Mouse (Mus musculus) neutrophil, adult 5-6 weeks (primary cell): Measurements from ENCODE around the gene Galm. TPM values are rescaled to one million over a fixed set of nuclear protein-coding genes. Genes with fewer than 3 reads are reported as not detected.
"Not testable (repeated sequence)": the region's sequence is repeated elsewhere in the genome, so short reads cannot be mapped to it uniquely, and the experiment has no call there.

Experiments used
- ATAC-seq: fragments of 151-379, 151-347 bp; 2 replicates; pipeline ENCODE4 v1.8.0; 2017; ENCODE audit warnings: mild to moderate bottlenecking, moderate TSS enrichment; ENCODE audit not compliant: insufficient number of reproducible peaks, poor library complexity, low FRiP score, severe bottlenecking; ENCODE audit errors: extremely low read depth
- total RNA-seq: library from RNA; stranded (forward); fragments of 200-1000 nt; gene quantifications from 2 replicates; pipeline ENCODE4 v1.2.3, GENCODE M21; 2017

Galm gene
- total RNA-seq, 1 experiment from 2014 or later: 10.8 TPM

GRCm38 (mm10) chr17:80175966-80176365 lies 48.7 kb downstream of the Galm start:
- no peak for ATAC-seq

GRCm38 (mm10) chr17:80178846-80179245 lies 51.6 kb downstream of the Galm start:
- ATAC-seq: not testable (repeated sequence)

- peak; percentile 88 for ATAC-seq
Measured at GRCm38 (mm10) chr17:80179959-80180358, 52.7 kb downstream of the Galm start.

GRCm38 (mm10) chr17:80180468-80180867 lies 53.2 kb downstream of the Galm start:
- ATAC-seq: no peak

GRCm38 (mm10) chr17:80183615-80184014 lies 56.3 kb downstream of the Galm start:
- no peak for ATAC-seq

- 0 out of 2 replicates have a peak, but pooled peaks have one; percentile 36 for ATAC-seq
Measured at GRCm38 (mm10) chr17:80193075-80193474, 65.8 kb downstream of the Galm start.

GRCm38 (mm10) chr17:80199160-80199778 lies 72.0 kb downstream of the Galm start:
- ATAC-seq: no peak

GRCm38 (mm10) chr17:80205657-80206056 lies 78.4 kb downstream of the Galm start:
- ATAC-seq: no peak

GRCm38 (mm10) chr17:80206301-80206670 lies 79.0 kb downstream of the Galm start:
- ATAC-seq: no peak

- ATAC-seq: peak; percentile 90
Measured at GRCm38 (mm10) chr17:80206671-80207581, 79.7 kb downstream of the Galm start, which contains the start of the genes Srsf7 and Ttc39d. Srsf7 (minus strand) TSS chr17:80207307. Ttc39d (plus strand) TSS chr17:80207460.

- not testable (repeated sequence) for ATAC-seq
Measured at GRCm38 (mm10) chr17:80213998-80214397, 86.7 kb downstream of the Galm start.

- no peak for ATAC-seq
Measured at GRCm38 (mm10) chr17:80220131-80220530, 92.9 kb downstream of the Galm start.

GRCm38 (mm10) chr17:80221202-80221601 lies 93.9 kb downstream of the Galm start:
- no peak for ATAC-seq

GRCm38 (mm10) chr17:80221890-80222628 lies 94.8 kb downstream of the Galm start:
- peak; percentile 43; the same call in 1 of the 2 replicates for ATAC-seq

GRCm38 (mm10) chr17:80223829-80224228 lies 96.6 kb downstream of the Galm start:
- no peak for ATAC-seq

GRCm38 (mm10) chr17:80224326-80225116 lies 97.2 kb downstream of the Galm start, which contains the start of gene Gemin6:
Gemin6 (plus strand) TSS chr17:80224441.
- peak; percentile 98 for ATAC-seq

- not testable (repeated sequence) for ATAC-seq
Measured at GRCm38 (mm10) chr17:80225142-80225541, 97.9 kb downstream of the Galm start.

- no peak for ATAC-seq
Measured at GRCm38 (mm10) chr17:80229396-80229795, 102.1 kb downstream of the Galm start.
